Mouse (Mus musculus): ENCODE measurements around the gene Lyst. TPM values are rescaled to one million over a fixed set of nuclear protein-coding genes. Genes with fewer than 3 reads are reported as not detected.
"Not testable (repeated sequence)": the region's sequence is repeated elsewhere in the genome, so short reads cannot be mapped to it uniquely, and the experiment has no call there.

Gene Lyst
- total RNA-seq (2021): 10 to 100 TPM; 63.2 to 64.6 TPM
- long read RNA-seq, experiment 1, partial matches to known transcripts: 14 of 16 reads
- long read RNA-seq, experiment 1, other reads (novel, unspliced or antisense): 1 of 16 reads
- long read RNA-seq, experiment 2, partial matches to known transcripts: 3 of 6 reads
- long read RNA-seq, experiment 2, other reads (novel, unspliced or antisense): 3 of 6 reads

DNA sequence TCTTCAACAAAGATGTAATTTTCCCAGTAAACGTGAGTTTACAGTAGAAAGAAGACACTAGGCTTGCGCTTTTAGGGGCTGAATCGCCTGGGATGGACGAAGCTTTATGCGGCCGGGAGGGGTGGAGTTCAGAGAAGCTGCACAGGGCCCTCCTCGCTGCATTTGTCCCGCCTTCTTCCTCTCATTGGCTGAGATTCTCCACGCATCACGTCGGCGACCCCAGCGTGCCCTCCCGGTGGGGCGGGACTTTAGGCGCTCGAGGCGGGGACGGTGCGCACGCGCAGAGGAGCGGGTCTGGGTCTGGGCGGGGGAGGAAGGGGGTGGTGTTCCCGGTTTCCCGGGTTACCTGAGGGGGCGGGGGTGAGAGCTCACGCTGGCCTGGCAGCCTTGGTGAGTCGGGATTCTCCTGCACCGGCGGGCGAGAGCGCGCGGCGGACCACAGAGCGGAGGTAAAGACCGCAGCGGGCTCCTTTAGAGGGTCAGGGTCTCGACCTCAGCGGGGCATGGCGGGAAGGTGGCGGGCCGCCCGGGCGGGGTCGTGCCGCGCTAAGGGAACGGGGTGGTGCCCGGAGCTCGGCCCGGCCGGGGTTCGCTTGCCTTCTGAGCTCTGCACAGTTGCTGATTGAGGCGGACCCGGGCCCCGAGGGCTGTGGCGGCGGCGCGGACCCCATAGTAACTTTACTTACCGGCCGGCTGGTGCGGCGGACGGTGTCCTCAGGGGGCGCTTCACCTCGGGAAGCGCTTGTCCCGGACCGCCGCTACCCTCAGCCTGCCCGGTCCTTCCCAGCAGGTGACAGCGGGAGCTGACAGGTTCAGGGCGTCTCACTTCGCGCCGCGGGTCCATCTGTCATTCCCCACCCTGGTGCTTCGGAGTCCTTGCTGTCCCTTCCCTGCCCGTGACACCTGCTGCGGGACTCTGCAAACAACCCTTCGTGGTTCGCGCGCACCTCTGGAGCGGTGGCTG, at the start of gene Lyst:
Gene Lyst, plus strand, starts transcription at position 350 of the 964 bp plus-strand sequence.
- intact Hi-C loops (cut with DNase I): loop anchor here (1.0 kb wide), 1 partner anchor 45 kb away; no protein-coding TSS in a partner anchor
- H3K4me3 ChIP-seq: peak within 1 kb of the TSS; percentile 98
- H3K27ac ChIP-seq: peak within 1 kb of the TSS; percentile 94
- peak; percentile 37 for TF ChIP-seq CTCF (IDR thresholded peaks at IDR 0.05)
- DNase-seq (ENCODE audit: extremely low spot score in 1 of 2, low spot score in 2 of 2): peak; percentile 98 to 99

DNA sequence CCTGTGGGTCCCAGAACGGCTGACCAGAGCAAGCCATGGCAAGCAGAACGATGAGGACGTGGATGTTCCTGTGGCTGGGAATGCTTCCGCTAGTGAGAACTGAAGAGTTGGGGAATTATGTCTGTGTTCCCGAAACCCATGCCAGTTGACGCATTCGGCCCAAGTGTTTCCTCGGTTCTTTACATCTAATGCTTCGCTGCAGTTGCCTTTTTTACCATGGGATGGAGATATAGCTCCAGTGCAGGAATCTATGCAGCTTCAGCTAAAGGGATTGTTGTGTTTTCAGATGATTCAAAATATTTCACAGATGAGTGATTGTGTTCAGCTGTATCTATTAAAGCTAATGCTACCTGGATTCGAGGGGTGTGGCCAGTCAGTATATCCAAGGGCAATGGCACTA, 47.1 kb upstream of the Lyst start:
- intact Hi-C loops (cut with DNase I); DNase-seq (ENCODE audit: extremely low spot score in 1 of 2, low spot score in 2 of 2); H3K27ac ChIP-seq; H3K4me3 ChIP-seq: not testable (repeated sequence)
- peak; percentile 58 for TF ChIP-seq CTCF (IDR thresholded peaks at IDR 0.05)

DNA sequence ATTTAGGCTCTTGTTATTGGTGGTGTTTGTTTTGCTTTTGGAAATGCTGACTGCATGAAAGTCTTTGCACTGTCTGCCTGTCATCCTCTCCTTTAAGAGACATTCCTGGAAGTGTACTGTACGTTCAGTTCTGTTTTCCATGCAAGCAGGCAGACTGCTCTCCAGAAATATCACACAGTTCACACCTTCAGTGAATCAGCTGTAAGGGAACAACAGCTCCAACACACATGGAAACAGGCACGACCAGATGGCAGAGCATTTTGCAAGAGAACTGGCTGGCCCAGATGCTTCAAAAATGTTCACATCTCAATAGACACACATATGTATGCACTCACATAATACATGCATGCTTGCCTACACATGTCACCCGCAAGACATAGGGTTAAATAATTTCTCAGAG, 43.4 kb upstream of the Lyst start:
- intact Hi-C loops (cut with DNase I): loop anchor here (1.0 to 5.0 kb wide), 3 partner anchors 9 to 156 kb away; no protein-coding TSS in a partner anchor
- TF ChIP-seq CTCF (IDR thresholded peaks at IDR 0.05): no peak
- peak; percentile 57 to 66 for DNase-seq (ENCODE audit: extremely low spot score in 1 of 2, low spot score in 2 of 2)
- H3K4me3 ChIP-seq: no peak overlapping the region
- H3K27ac ChIP-seq: peak overlapping the region; percentile 86

DNA sequence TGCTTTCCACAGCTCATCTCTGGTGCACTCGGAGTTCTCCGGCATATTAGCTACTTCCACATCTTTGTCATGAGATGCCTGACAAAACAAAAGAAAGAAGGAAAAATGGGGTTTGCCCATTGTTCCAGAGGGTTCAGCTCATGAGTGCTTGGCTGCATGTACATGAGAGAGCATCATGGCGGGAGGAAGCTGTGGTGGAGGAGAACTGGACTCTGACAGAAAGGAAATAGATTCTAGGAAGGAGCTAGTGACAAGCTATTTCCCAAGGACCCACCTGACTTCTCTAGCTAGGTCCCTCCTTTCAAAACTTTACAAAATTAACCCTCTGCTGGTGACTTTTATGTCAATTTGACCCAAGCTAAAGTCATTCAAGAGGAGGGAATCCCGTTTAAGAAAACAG, 42.3 kb upstream of the Lyst start:
- intact Hi-C loops (cut with DNase I): loop anchor here (1.0 to 5.0 kb wide), 2 partner anchors 7 to 154 kb away; no protein-coding TSS in a partner anchor
- TF ChIP-seq CTCF (IDR thresholded peaks at IDR 0.05): no peak
- Histone ChIP-seq H3K27ac (peak overlapping the region; percentile 86), H3K4me3 (no peak overlapping the region)
- DNase-seq (ENCODE audit: extremely low spot score in 1 of 2, low spot score in 2 of 2): no peak

DNA sequence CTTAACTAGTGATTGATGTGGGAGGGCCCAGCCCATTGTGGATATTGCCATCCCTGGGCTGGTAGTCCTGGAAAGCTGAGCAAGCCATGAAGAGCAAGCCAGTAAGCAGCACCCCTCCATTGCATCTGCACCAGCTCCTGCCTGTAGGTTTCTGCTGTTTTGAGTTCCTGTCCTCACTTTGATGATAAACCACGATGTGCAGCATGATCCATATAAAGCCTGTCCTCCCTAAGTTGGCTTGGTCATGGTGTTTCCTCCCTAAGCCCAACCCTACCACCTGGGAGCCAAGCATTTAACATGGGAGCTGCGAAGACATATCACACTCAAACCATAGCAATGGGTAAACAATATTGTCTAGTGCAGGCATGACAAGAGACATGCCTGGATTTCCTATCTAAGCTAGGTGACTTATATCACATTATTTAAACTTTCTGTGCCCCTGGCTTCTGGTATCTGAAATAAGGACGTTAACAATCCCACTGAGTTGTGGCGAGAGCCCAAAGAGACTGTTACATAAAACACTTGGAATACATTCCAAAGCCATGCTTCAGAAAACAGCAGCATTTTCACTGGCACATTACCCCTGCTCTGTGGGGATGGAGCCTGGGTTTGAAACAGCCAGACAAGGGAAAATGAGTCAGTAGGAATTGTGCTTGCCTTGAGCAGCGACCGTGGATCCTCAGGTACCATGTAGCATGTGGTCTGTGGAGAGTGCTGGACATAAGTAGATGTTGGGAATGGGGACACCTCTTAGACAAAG, 41.6 kb upstream of the Lyst start:
- DNase-seq (ENCODE audit: extremely low spot score in 1 of 2, low spot score in 2 of 2): no peak
- Histone ChIP-seq H3K27ac (peak overlapping the region; percentile 86), H3K4me3 (no peak overlapping the region)
- TF ChIP-seq CTCF (IDR thresholded peaks at IDR 0.05): no peak
- intact Hi-C loops (cut with DNase I): loop anchor here (5.0 kb wide), 1 partner anchor 154 kb away; no protein-coding TSS in a partner anchor

DNA sequence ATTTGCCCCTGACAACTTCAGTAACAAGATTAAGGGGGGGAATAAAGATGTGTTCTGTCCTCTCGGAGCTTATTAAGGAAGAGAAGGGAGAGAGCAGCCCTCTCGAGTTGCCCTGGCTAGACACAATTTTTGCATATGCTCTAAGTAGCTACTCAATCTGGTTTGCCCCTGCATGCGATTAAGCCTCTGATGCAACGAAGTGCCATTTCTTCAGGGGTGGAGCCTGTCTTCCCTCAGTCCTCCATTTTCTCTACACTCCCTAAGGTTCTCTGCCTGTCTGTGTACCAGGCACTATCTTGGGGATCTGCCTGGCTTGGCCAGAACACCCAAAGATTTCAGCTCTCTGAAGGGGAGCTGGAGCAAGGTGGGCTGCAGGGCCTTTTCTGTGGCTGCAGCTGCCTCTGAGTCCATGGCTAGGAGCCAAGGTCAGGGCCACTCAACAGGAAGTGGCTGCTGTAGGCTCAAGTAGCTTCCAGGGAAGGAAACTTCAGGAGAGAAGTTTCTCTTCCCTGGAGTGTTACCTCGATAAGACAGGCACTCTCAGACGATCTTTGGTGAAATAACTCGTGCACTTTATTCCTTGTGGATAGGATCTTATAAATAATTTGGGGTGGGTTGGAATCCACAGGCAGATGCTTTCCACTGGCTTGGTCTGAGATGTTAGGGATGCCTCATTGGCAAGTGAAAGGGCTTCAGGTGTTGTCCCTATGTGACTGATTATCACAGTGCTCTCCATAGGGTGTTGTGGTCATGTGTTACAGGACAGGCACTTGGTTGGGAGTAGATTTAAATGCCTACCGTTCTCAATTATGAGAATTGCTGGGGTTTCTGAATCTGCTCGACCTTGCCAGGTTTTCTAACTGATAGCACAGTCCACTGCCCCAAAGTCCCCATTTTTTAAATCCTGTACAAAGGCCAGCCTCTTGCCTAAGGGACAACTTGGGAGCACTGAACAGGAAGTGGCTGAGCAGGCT, 40.2 kb upstream of the Lyst start:
- no peak for TF ChIP-seq CTCF (IDR thresholded peaks at IDR 0.05)
- intact Hi-C loops (cut with DNase I): loop anchor here (5.0 kb wide), 1 partner anchor 152 kb away; no protein-coding TSS in a partner anchor

DNA sequence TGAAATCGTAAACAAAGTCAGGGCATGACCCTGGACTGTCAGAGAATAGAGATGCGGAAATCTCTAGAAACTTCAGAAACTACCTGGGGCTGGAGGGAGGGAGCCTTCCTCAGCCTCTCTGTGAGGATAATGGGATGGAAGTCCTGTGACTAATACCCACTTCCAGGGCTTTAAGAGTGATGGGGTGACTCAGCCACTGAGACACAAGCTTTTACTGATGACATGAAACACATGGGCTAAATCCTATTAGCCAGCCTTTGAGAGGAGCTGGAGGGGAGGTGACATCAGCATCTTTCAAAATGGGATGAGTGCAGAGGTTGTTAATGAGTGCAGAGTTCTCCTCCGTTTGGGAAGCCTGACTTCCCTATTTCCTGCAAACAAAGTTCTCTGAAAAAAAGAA, 38.2 kb upstream of the Lyst start:
- intact Hi-C loops (cut with DNase I): no loop called here
- Histone ChIP-seq H3K27ac (no peak overlapping the region), H3K4me3 (no peak overlapping the region)
- TF ChIP-seq CTCF (IDR thresholded peaks at IDR 0.05): no peak
- DNase-seq (ENCODE audit: extremely low spot score in 1 of 2, low spot score in 2 of 2): no peak

More for the DNA sequence above, 40.2 kb upstream of the Lyst start:
- DNase-seq (ENCODE audit: extremely low spot score in 1 of 2, low spot score in 2 of 2): no peak
- no peak overlapping the region for H3K4me3 ChIP-seq
- peak overlapping the region; percentile 36; the same call in 1 of the 2 replicates for H3K27ac ChIP-seq

DNA sequence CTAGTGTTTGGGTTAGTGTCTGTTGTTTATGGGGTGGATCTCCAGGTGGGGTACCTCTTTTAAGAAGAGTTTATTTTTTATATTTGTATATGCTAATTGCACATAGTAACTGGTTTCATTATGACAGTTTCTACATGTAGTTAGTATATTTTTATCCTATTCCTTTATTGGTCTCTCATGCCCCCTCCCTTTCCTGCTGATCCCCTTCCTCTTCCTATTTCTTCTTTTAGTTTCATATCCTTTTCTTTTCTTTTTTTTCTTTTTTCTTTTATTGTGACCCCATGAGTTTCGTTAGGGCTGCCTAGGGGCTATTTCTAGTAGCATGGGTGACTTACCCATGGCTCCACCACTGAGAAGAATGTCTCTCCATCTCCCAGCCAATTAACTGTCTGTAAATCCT, 36.5 kb upstream of the Lyst start:
- H3K4me3 ChIP-seq: no peak overlapping the region
- intact Hi-C loops (cut with DNase I): no loop called here
- H3K27ac ChIP-seq: no peak overlapping the region
- TF ChIP-seq CTCF (IDR thresholded peaks at IDR 0.05): no peak
- DNase-seq (ENCODE audit: extremely low spot score in 1 of 2, low spot score in 2 of 2): no peak

DNA sequence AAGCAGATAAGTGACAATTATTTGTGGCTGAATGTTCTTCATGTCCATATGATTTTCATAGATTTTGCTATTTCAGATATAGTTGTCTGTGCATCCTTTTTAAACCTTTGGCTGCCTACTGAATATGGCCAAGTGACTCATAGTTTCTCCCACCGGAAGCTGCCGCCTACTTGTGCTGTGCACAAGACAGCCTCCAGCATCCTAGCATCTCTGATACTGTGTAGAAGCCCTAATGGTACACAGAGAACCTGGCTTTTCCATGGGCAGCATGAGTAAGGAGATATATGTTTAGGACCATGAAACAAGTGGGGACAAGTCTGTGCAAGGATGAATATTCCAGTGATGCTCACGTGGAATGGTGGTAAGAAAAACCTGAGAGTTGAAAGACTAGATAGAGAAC, 35.0 kb upstream of the Lyst start:
- intact Hi-C loops (cut with DNase I): loop anchor here (1.0 kb wide), 2 partner anchors 8 to 19 kb away; no protein-coding TSS in a partner anchor
- no peak for TF ChIP-seq CTCF (IDR thresholded peaks at IDR 0.05)
- peak overlapping the region; percentile 77 for H3K27ac ChIP-seq
- H3K4me3 ChIP-seq: no peak overlapping the region
- peak; percentile 19 to 47 for DNase-seq (ENCODE audit: extremely low spot score in 1 of 2, low spot score in 2 of 2)

DNA sequence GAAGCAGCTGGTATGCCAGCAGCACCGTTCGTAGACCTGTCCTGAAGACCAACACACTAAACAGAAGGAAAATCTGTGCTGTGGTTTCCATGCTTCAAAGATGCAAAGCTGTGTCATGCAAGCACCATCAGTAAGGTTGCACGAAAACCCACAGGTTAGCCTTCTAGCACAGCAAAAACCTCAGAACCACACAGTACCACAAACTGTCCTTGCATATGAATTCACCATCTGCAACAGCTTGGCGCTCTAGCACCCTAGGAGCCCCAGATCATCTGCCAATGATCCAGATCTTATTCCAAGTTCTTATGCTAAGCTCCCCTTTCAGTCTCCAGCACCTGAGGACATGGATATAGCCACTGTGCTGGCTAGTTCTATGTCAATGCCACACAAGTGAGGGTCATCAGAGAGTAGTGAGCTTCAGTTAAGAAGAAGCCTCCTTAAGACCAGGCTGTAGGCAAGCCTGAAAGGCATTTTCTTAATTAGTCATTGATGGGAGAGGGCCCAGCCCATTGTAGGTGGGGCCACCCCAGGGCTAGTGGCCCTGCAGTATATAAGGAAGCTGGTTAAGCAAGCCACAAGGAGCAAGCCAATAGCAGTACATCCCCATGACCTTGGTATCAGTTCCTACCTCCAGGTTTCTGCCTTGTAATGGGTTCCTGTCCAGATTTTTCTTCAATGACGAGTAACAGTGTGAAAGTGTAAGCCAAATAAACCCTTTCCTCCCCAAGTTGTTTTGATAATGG, 33.0 kb upstream of the Lyst start:
- H3K4me3 ChIP-seq: no peak overlapping the region
- no peak for DNase-seq (ENCODE audit: extremely low spot score in 1 of 2, low spot score in 2 of 2)
- TF ChIP-seq CTCF (IDR thresholded peaks at IDR 0.05): no peak
- H3K27ac ChIP-seq: peak overlapping the region; percentile 53; the same call in 1 of the 2 replicates
- intact Hi-C loops (cut with DNase I): no loop called here

All from left cerebral cortex, adult 2 months (tissue).